Mouse (Mus musculus) small intestine, adult 2 months (tissue): ENCODE data around the gene Neurl1a.

Source experiments
- CTCF ChIP-seq: fragments of 200-500 bp; IDR thresholded peaks from 2 replicates; pipeline ENCODE4 v1.5.1; 2012; ENCODE audit warnings: low read depth, mild to moderate bottlenecking, control low read depth, inconsistent platforms, low read length, moderate library complexity, mixed read lengths; ENCODE audit not compliant: insufficient replicate concordance, insufficient read length; ENCODE audit errors: extremely low read depth
- POLR2A ChIP-seq: fragments of 200-500 bp; IDR thresholded peaks from 2 replicates; pipeline ENCODE4 v1.6.1; 2012; ENCODE audit warnings: low read depth, mild to moderate bottlenecking, control low read depth, inconsistent platforms, low read length, moderate library complexity

DNA sequence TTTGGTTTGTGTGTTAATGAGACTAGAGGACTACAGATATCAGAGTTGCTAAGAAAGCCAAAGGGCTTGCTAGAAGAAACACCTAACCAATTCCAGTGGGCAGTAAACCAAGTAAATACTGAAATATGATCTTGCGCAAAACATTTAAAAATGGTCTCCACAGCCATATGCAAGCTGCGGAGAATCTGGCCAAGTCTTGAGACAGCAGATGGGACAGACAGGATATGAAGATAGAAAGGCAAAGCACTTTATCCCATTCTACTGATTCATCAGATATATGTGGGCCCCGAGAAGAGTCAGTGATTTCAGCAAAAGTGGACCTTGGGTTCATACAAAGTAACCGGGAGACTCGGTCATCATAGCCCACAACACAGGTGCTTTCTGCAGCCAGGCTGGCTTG, 13.5 kb downstream of the Neurl1a start:
- TF ChIP-seq CTCF = no peak
- TF ChIP-seq POLR2A = no peak
